Mouse (Mus musculus): ENCODE measurements at regions not wholly inside any gene's neighbourhood (a gene's known extent, or its start where the extent isn't known, plus 50 kb on each side); places are given as distances from the start of the nearest gene placed in this dataset.

- 61% methylated on average over 9 of the region's 9 CpGs for WGBS
- ATAC-seq (ENCODE audit: insufficient number of reproducible peaks, low FRiP score, low TSS enrichment, low read depth): no peak
- Histone ChIP-seq H3K9ac (no peak overlapping the region), H3K36me3 (no peaks in the 10 kb centered on the region), H3K4me2 (replicated peaks) (peak overlapping the region; percentile 13; the same call in 1 of the 2 replicates), H3K4me1 (0 out of 2 replicates have a peak, but pooled peaks cover 6% of the 10 kb centered on the region), H3K27me3 (no peaks in the 10 kb centered on the region), H3K27ac (replicated peaks) (no peak overlapping the region), H3K9me3 (replicated peaks) (no peaks in the 10 kb centered on the region), H3K4me3 (replicated peaks) (no peak overlapping the region)
Measured at GRCm38 (mm10) chr3:120897758-120898157, 273.7 kb downstream of the Rwdd3 start.

DNA sequence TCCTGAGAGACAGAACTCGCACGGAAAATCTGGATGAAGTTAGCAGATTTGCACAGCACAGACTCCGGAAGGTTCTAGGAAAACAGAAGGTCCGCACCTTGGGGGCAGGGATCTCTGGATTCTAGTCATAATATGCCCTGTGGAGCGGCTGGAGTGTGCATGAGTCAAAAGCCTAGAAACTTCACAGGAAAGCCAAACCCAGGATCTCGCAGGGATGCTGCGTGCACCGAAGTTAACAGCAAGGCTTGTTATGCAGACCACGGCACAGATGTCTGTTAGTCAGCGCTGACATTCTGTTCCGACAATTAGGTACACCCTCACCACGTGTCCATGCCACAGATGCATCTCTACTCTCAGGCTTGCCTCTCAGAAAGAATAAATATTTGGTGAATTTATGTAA, 274.3 kb downstream of the Rwdd3 start:
- WGBS: 58% methylated on average over 12 of the region's 12 CpGs
- 0 out of 2 replicates have a peak, but pooled peaks cover 6% of the 10 kb centered on the region for H3K4me1 ChIP-seq
- no peaks in the 10 kb centered on the region for H3K27me3 ChIP-seq
- H3K36me3 ChIP-seq: no peaks in the 10 kb centered on the region
- H3K9ac ChIP-seq: no peak overlapping the region
- 0 out of 2 replicates have a peak overlapping the region, but pooled peaks have one; percentile 13 for H3K4me2 ChIP-seq (replicated peaks)
- H3K27ac ChIP-seq (replicated peaks): no peak overlapping the region
- H3K9me3 ChIP-seq (replicated peaks): no peaks in the 10 kb centered on the region
- no peak for ATAC-seq (ENCODE audit: insufficient number of reproducible peaks, low FRiP score, low TSS enrichment, low read depth)
- no peak overlapping the region for H3K4me3 ChIP-seq (replicated peaks)

DNA sequence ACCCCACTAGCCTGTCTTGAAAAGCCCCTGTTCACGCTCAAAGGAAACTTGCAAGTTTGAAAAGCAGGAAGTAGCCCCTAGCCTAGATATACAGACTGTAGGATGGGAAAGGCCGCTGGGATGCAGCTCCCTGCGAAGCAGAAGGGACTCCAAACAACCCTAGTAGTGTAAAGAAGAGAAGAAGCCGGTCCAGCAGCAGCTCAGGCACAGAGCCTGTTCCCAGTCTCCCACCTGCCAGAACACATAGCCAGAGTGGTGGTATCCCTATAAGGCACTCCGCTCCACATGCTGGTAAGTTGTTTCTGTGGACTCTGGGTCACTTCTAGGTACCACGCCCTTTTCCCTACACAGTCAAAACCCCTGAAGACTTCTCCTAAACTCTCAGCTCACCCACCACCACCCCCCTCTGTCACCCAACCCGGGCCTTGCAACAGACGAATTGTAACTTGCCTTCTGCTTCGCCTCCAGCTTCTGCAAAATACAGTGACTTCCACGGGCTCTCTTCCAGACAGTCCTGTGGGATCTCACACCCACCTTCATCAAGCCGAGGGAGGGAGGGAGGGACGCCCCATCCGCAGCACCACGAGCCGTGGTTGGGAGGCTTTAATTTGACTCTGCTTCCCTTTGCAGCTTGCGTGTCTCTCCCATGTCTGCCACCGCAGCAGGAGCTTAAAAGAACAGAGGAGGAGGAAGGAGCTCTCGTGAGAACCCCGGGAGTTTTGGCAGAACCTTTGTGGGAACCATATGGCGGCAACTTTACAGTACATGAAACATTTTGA, 285.2 kb downstream of the Rwdd3 start:
- Histone ChIP-seq H3K4me3 (replicated peaks) (no peak overlapping the region), H3K36me3 (no peaks in the 10 kb centered on the region), H3K9me3 (replicated peaks) (no peaks in the 10 kb centered on the region), H3K4me2 (replicated peaks) (peak overlapping the region; percentile 22), H3K27me3 (no peaks in the 10 kb centered on the region), H3K27ac (replicated peaks) (no peak overlapping the region), H3K4me1 (no peaks in the 10 kb centered on the region), H3K9ac (no peak overlapping the region)
- no peak for ATAC-seq (ENCODE audit: insufficient number of reproducible peaks, low FRiP score, low TSS enrichment, low read depth)
- WGBS: 45% methylated on average over 20 of the region's 20 CpGs

- WGBS: 84% methylated on average over 5 of the region's 5 CpGs
- no peaks in the 10 kb centered on the region for H3K36me3 ChIP-seq
- no peaks in the 10 kb centered on the region for H3K4me1 ChIP-seq
- H3K9ac ChIP-seq: no peak overlapping the region
- no peaks in the 10 kb centered on the region for H3K9me3 ChIP-seq (replicated peaks)
- no peak for ATAC-seq (ENCODE audit: insufficient number of reproducible peaks, low FRiP score, low TSS enrichment, low read depth)
- H3K27ac ChIP-seq (replicated peaks): no peak overlapping the region
- H3K27me3 ChIP-seq: no peaks in the 10 kb centered on the region
- no peak overlapping the region for H3K4me3 ChIP-seq (replicated peaks)
- no peak overlapping the region for H3K4me2 ChIP-seq (replicated peaks)
Measured at GRCm38 (mm10) chr3:120885401-120885800, 286.1 kb downstream of the Rwdd3 start.

DNA sequence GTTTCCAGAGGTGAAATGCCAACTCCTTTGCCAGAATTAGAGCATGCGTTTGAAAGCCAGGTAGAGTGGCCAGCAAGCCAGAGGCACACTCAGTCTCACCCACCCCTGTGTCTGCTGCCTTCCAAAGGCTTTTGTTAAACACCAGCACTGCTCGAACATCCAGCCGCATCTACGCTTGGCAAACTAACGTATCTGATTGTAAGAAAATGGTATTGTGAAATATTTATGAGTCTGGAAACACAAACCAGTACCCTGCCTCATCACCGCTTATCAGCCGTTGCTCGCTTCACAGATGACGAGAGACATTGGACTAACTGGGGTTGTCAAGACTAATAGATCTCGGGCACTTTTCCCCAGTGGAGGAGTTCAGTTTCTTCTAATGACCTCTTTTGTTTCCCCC, 287.3 kb downstream of the Rwdd3 start:
- ATAC-seq (ENCODE audit: insufficient number of reproducible peaks, low FRiP score, low TSS enrichment, low read depth): no peak
- H3K4me1 ChIP-seq: no peaks in the 10 kb centered on the region
- H3K4me3 ChIP-seq (replicated peaks): no peak overlapping the region
- H3K36me3 ChIP-seq: no peaks in the 10 kb centered on the region
- WGBS: 74% methylated on average over 10 of the region's 10 CpGs
- no peak overlapping the region for H3K9ac ChIP-seq
- no peak overlapping the region for H3K4me2 ChIP-seq (replicated peaks)
- H3K27ac ChIP-seq (replicated peaks): no peak overlapping the region
- no peaks in the 10 kb centered on the region for H3K27me3 ChIP-seq
- no peaks in the 10 kb centered on the region for H3K9me3 ChIP-seq (replicated peaks)

GRCm38 (mm10) chr3:120883650-120884049, 287.8 kb downstream of the Rwdd3 start:
- H3K4me1 ChIP-seq: no peaks in the 10 kb centered on the region
- H3K9me3 ChIP-seq (replicated peaks): no peaks in the 10 kb centered on the region
- H3K4me3 ChIP-seq (replicated peaks): no peak overlapping the region
- H3K36me3 ChIP-seq: no peaks in the 10 kb centered on the region
- no peak for ATAC-seq (ENCODE audit: insufficient number of reproducible peaks, low FRiP score, low TSS enrichment, low read depth)
- H3K27me3 ChIP-seq: no peaks in the 10 kb centered on the region
- no peak overlapping the region for H3K4me2 ChIP-seq (replicated peaks)
- 62% methylated on average over 5 of the region's 5 CpGs for WGBS
- no peak overlapping the region for H3K9ac ChIP-seq
- H3K27ac ChIP-seq (replicated peaks): no peak overlapping the region

DNA sequence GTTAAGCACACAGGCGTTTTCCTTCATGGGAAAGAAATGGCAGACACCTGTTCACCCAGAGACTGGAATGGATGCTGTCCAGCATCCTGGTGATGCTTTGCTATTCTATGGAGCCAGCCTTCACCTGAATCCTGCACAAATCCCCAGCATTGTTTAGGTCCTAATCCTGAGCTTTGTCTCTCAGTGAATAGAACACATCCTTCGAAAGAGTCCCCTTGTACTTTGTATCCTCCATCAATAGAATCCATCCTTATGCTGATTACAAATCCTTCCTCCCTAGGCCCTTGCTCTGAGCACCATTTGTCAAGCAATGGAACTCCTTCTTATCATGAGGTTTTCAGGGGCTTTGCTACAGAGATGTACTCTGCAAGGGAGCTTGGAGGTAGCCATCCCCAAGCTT, 292.1 kb downstream of the Rwdd3 start:
- Histone ChIP-seq H3K9ac (no peak overlapping the region), H3K4me3 (replicated peaks) (no peak overlapping the region), H3K4me1 (no peaks in the 10 kb centered on the region), H3K36me3 (no peaks in the 10 kb centered on the region), H3K27ac (replicated peaks) (no peak overlapping the region), H3K27me3 (no peaks in the 10 kb centered on the region), H3K9me3 (replicated peaks) (no peaks in the 10 kb centered on the region), H3K4me2 (replicated peaks) (no peak overlapping the region)
- WGBS: 85% methylated on average over 2 of the region's 2 CpGs
- no peak for ATAC-seq (ENCODE audit: insufficient number of reproducible peaks, low FRiP score, low TSS enrichment, low read depth)

- Histone ChIP-seq H3K9me3 (replicated peaks) (no peaks in the 10 kb centered on the region), H3K9ac (no peak overlapping the region), H3K4me3 (replicated peaks) (no peak overlapping the region), H3K4me1 (no peaks in the 10 kb centered on the region), H3K36me3 (no peaks in the 10 kb centered on the region), H3K27me3 (no peaks in the 10 kb centered on the region), H3K27ac (replicated peaks) (no peak overlapping the region), H3K4me2 (replicated peaks) (no peak overlapping the region)
- WGBS: 76% methylated on average over 3 of the region's 3 CpGs
- no peak for ATAC-seq (ENCODE audit: insufficient number of reproducible peaks, low FRiP score, low TSS enrichment, low read depth)
Measured at GRCm38 (mm10) chr3:120875740-120876139, 295.8 kb downstream of the Rwdd3 start.

GRCm38 (mm10) chr3:120865036-120865435, 306.5 kb downstream of the Rwdd3 start:
- H3K4me2 ChIP-seq (replicated peaks): no peak overlapping the region
- H3K36me3 ChIP-seq: no peaks in the 10 kb centered on the region
- H3K27me3 ChIP-seq: no peaks in the 10 kb centered on the region
- no peak overlapping the region for H3K9ac ChIP-seq
- H3K9me3 ChIP-seq (replicated peaks): no peaks in the 10 kb centered on the region
- H3K27ac ChIP-seq (replicated peaks): no peak overlapping the region
- WGBS: 70% methylated on average over 8 of the region's 8 CpGs
- no peak for ATAC-seq (ENCODE audit: insufficient number of reproducible peaks, low FRiP score, low TSS enrichment, low read depth)
- no peaks in the 10 kb centered on the region for H3K4me1 ChIP-seq
- H3K4me3 ChIP-seq (replicated peaks): no peak overlapping the region

DNA sequence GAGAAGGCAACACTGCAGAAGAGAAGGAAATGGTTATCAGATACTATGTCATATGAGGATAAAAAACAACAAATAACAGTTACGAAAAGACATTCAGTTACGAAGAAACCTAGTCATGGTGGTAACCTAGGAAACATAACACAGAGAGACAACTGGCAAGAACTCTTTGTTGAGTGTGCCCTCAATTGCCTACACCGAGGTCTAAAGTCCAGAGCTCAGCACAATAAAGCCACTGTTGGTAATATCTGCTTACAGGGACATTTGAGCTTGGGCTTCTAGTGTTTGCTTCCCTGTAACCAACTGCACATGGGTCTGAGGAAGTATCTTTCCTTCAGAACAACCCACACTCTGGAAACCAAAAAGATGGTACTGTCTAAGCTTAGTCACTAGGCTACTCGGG, 309.9 kb downstream of the Rwdd3 start:
- no peaks in the 10 kb centered on the region for H3K9me3 ChIP-seq (replicated peaks)
- no peak for ATAC-seq (ENCODE audit: insufficient number of reproducible peaks, low FRiP score, low TSS enrichment, low read depth)
- H3K27me3 ChIP-seq: no peaks in the 10 kb centered on the region
- H3K4me1 ChIP-seq: no peaks in the 10 kb centered on the region
- no peak overlapping the region for H3K27ac ChIP-seq (replicated peaks)
- H3K4me3 ChIP-seq (replicated peaks): no peak overlapping the region
- no peak overlapping the region for H3K4me2 ChIP-seq (replicated peaks)
- H3K9ac ChIP-seq: no peak overlapping the region
- H3K36me3 ChIP-seq: no peaks in the 10 kb centered on the region
- WGBS: 69% methylated on average over 4 of the region's 4 CpGs

DNA sequence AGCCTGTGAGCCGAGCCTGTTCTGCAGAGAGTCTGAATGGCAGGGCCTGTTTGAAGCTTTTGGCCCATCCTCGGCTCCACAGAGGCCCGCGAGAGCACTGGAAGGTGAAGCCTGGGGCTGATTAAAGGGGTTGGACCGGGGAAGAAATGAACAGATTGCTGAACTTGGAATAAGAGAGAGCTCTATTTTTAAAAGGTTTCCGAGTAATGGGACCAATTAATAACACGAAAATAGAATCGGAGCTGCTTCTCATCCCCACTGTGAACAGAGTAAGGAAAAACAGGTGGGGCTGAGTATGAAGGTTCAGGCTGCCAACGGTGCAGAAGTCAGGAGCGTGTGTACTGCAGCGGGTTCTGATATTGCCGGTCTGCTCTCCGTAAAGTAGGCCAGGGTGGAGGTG, 313.2 kb downstream of the Rwdd3 start:
- Histone ChIP-seq H3K4me1 (no peaks in the 10 kb centered on the region), H3K9ac (no peak overlapping the region), H3K36me3 (no peaks in the 10 kb centered on the region), H3K4me2 (replicated peaks) (no peak overlapping the region), H3K27ac (replicated peaks) (no peak overlapping the region), H3K9me3 (replicated peaks) (no peaks in the 10 kb centered on the region), H3K4me3 (replicated peaks) (no peak overlapping the region), H3K27me3 (no peaks in the 10 kb centered on the region)
- no peak for ATAC-seq (ENCODE audit: insufficient number of reproducible peaks, low FRiP score, low TSS enrichment, low read depth)
- WGBS: 41% methylated on average over 13 of the region's 13 CpGs

GRCm38 (mm10) chr3:120854322-120854721, 317.2 kb downstream of the Rwdd3 start:
- Histone ChIP-seq H3K9ac (no peak overlapping the region), H3K27ac (replicated peaks) (no peak overlapping the region), H3K4me2 (replicated peaks) (no peak overlapping the region), H3K36me3 (no peaks in the 10 kb centered on the region), H3K9me3 (replicated peaks) (no peaks in the 10 kb centered on the region), H3K4me1 (no peaks in the 10 kb centered on the region), H3K4me3 (replicated peaks) (no peak overlapping the region), H3K27me3 (no peaks in the 10 kb centered on the region)
- WGBS: 54% methylated on average over 3 of the region's 3 CpGs
- no peak for ATAC-seq (ENCODE audit: insufficient number of reproducible peaks, low FRiP score, low TSS enrichment, low read depth)
